Mouse (Mus musculus) frontal cortex, adult 2 months (tissue): Measurements from ENCODE around the gene Syna. TPM values are rescaled to one million over a fixed set of nuclear protein-coding genes. Genes with fewer than 3 reads are reported as not detected.

Experiments used
- DNase-seq, 2 experiments: peaks; one replicate each; pipeline ENCODE4 v3.0.0; 2022; ENCODE audit warnings: low spot score in 1 of 2; ENCODE audit errors: extremely low spot score in 1 of 2
- polyA plus RNA-seq: library from polyadenylated mRNA; depleted of rRNA; stranded (reverse); fragments of >200 nt; gene quantifications from 2 replicates; pipeline ENCODE4 v1.2.3, GENCODE M21; 2012; rRNA removed

Gene Syna
- 0.38 and 0.40 TPM in 2 replicates for polyA plus RNA-seq

- no peak for DNase-seq
Observed at GRCm38 (mm10) chr5:134560071-134560449, at the start of gene Syna. TSS of gene Syna (minus strand) at chr5:134560171.

- DNase-seq, result no peak
Observed at GRCm38 (mm10) chr5:134607121-134607520, 47.1 kb upstream of the Syna start.

GRCm38 (mm10) chr5:134606314-134606713, 46.3 kb upstream of the Syna start:
- no peak for DNase-seq

GRCm38 (mm10) chr5:134604376-134604775, 44.4 kb upstream of the Syna start:
- no peak for DNase-seq

GRCm38 (mm10) chr5:134597711-134598110, 37.7 kb upstream of the Syna start:
- DNase-seq, result no peak

GRCm38 (mm10) chr5:134593093-134593492, 33.1 kb upstream of the Syna start:
- DNase-seq, result no peak

- DNase-seq, result no peak
Observed at GRCm38 (mm10) chr5:134592026-134592581, 32.1 kb upstream of the Syna start.

- DNase-seq, result no peak
Observed at GRCm38 (mm10) chr5:134589900-134590299, 29.9 kb upstream of the Syna start.

GRCm38 (mm10) chr5:134584798-134585197, 24.8 kb upstream of the Syna start:
- DNase-seq, result no peak

GRCm38 (mm10) chr5:134583884-134584213, 23.9 kb upstream of the Syna start:
- DNase-seq, result no peak

- no peak for DNase-seq
Observed at GRCm38 (mm10) chr5:134583006-134583883, 23.3 kb upstream of the Syna start.

GRCm38 (mm10) chr5:134582221-134582907, 22.4 kb upstream of the Syna start:
- DNase-seq, result peak; percentile 88 to 99

GRCm38 (mm10) chr5:134581146-134581545, 21.2 kb upstream of the Syna start, which contains the start of gene Rfc2:
TSS of gene Rfc2 (plus strand) at chr5:134581366.
- no peak for DNase-seq

- DNase-seq, result no peak
Observed at GRCm38 (mm10) chr5:134579135-134579534, 19.2 kb upstream of the Syna start.

- no peak for DNase-seq
Observed at GRCm38 (mm10) chr5:134577534-134577933, 17.6 kb upstream of the Syna start.

GRCm38 (mm10) chr5:134576517-134577220, 16.7 kb upstream of the Syna start:
- no peak for DNase-seq

- DNase-seq, result no peak
Observed at GRCm38 (mm10) chr5:134575833-134576232, 15.9 kb upstream of the Syna start.

- DNase-seq, result no peak
Observed at GRCm38 (mm10) chr5:134572508-134573214, 12.7 kb upstream of the Syna start.

- peak in 1 of 2 experiments; percentile 72 for DNase-seq
Observed at GRCm38 (mm10) chr5:134571730-134572507, 11.9 kb upstream of the Syna start.
